Mouse (Mus musculus) lung, postnatal 4 days (tissue): ENCODE measurements around the gene Nrxn1.
"Not testable (repeated sequence)": the region's sequence is repeated elsewhere in the genome, so short reads cannot be mapped to it uniquely, and the experiment has no call there.

Experiments used
- DNase-seq, 2 experiments: peaks; one replicate each; pipeline ENCODE4 v3.0.0; 2021

Gene Nrxn1

DNA sequence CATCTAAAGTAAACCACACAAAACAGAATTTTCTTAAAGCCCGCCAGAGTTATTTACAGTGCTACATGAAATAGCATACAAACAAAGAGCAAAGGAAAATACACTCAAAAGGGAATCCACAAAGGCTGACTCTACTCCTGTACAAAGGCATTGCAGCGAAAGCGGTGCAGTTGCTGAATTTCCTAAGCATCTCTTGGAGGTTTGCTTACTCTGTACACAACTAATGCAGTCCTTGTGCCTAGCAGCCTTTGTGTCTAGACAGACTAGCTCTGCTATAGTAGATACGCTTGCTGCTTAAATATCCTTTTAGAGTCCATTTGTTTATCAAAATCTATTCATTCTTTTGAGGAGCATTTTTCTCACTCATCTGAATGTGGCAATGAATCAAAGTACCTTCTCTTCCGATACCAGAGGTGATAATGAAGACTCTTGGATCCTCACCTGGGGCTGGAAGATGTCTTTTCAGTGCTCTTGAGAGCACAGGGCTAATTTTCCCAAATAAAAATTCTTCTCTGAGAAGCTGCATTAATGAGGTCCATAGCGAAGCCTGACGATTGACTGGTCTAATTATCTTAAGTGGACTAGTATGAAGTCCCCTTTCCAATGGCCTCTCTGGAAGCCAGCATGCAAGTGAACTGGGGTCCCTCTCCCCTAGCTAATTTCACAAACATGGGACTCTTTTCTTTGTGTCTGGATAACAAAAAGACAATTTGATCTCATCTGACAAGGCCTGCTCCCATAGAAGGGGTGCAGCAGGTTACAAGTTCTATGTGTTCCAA is 845.6 kb downstream of the Nrxn1 start:
- DNase-seq, result no peak

DNA sequence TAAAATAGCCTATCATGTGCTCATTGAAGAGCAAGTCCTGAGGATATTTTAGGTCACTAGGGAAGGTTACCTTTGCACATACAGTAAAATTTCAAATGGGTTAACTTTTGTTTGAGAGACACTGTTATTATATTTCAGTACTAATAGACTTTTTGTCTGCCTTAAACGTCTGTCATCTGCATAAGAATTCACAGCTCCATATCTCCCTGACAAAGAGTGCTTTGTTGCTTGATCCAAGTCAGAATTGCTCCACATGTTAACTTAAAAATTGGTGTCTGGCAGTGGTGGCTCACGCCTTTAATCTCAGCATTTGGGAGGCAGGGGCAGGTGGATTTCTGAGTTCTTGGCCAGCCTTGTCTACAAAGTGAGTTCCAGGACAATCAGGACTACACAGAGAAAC is 848.5 kb downstream of the Nrxn1 start:
- no peak for DNase-seq

DNA sequence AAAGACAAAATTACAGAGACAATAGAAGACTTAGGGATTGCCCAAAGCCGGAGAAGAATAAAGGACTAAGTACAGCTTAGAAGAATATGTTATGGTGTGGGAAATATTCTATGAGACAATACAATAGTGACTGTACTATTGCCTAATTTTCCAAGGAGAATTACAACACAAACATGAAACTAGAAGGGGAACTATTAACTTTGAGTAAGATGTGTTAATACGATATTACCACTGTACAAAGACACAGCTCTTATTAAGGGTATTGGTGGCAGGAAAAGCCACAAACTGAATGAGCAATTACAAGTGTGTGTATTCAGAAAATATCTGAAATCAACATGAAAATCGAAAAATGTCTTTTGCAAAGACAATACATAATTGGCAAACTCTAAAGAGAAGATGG is 853.9 kb downstream of the Nrxn1 start:
- DNase-seq, result no peak

DNA sequence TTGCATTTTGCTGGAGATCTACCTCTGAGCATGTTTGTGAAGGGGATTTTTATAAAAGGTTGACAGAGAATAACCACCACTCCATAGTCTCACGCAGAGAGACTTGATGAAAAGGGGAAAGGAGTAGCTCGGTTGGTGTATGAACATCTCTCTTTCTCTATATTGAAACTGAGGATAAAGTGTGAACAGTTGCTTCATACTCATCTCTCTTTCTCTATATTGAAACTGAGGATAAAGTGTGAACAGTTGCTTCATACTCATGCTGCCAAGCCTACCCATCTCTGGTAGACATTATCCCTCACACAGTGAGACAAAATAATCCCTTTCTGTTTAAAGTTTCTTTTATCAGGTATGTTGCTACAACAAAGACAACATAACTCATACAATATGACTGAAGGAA is 854.4 kb downstream of the Nrxn1 start:
- DNase-seq, result no peak

DNA sequence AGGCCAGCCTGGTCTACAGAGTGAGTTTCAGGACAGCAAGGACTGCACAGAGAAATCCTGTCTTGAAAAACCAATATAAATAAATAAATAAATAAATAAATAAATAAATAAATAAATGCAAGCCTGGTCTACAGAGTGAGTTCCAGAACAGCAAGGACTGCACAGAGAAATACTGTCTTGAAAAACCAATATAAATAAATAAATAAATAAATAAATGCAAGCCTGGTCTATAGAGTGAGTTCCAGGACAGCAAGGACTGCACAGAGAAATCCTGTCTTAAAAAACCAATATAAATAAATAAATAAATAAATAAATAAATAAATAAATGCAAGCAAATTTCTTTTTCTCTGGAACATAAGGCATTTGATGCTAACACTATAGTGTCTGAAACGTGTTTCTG is 857.2 kb downstream of the Nrxn1 start:
- not testable (repeated sequence) for DNase-seq

DNA sequence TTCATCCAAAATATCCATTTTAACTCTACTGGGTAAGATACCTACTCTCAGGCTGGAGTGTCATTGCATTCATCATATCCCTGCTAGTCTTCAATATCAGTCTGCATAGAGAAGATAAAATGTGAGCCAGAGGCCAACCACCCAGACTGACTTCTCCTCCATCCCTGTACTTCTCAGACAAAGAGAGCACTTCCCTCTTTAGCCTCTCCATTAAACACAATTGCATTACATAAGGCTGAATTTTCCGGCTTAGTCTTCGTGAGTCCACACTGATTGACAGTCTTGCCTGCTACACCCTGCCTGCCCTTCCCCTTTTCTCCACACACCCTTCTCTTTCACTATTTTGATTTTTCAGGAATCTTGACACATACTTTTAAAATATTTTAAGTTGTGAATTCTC is 858.1 kb downstream of the Nrxn1 start:
- DNase-seq, result no peak

DNA sequence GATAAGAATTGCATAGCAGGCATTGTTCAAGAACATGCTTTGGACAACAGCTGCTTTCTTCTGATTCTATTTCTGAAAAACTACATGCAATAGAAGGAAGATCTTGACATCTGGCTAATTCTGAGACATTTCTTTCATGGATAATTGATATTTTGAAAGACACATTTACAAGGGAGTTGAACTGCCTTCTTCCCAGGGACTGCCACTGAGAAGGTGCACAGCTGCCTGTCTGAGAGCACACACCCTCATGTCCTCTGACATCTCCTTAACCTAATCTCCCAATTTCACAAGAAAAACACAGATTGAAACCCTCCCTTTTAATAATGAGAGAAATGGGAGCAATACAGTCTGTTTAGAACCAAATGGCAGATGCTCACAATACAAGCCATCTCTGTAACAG is 884.3 kb downstream of the Nrxn1 start:
- no peak for DNase-seq

DNA sequence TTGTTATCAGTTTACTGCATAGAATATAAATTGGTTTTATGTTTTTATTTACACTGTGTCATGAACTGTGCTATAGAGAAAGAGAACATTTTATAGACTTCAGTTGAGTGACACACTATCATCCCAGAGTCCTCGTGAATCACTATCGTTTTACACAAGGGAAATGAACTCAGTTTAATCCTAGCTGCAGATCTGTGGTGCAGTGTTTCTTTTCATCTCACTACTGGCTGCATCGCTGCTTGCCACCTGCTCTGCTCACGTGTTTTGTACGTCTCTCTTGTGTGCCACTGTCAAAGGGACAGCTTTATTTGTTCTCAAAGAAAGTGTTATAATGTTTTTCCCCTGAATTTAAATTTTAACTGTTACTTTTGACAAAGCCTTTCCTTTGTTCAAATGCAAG is 885.3 kb downstream of the Nrxn1 start:
- DNase-seq, result no peak

DNA sequence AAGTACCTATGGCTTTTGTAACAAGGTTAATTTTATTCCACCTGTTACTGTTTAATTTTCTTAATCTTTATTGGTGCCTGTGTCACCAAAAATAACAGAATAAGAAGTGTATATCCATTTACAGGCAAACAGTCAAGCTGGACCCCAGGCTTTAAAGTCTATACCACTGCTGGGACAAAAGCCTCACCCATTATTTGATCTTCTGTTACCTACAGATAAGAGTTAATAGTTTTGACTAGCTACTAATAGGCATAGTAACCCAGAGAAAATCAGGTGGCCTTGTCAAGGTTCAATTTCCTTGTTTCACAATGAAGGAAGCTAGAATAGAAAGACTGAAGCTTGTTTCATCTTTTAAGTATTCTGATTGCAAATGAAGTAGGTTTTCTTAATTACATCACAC is 888.9 kb downstream of the Nrxn1 start:
- DNase-seq, result no peak

DNA sequence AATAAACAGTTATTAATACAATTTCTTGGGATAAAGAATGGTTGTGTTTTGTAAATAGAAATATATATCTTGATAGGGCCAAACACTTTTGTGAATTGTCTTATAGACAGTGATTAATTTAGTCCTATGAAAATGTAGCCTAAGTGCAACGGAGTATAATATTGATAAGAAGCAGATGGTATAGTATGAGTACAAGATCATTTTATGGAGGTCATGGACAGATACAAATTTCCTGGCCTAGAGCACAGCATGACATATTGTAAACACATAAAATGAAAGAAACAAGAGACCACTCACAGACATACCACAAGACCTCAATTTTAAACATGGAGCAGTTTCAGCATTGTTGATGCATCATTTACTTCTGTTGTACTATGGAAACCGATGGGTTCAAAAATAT is 890.1 kb downstream of the Nrxn1 start:
- no peak for DNase-seq

DNA sequence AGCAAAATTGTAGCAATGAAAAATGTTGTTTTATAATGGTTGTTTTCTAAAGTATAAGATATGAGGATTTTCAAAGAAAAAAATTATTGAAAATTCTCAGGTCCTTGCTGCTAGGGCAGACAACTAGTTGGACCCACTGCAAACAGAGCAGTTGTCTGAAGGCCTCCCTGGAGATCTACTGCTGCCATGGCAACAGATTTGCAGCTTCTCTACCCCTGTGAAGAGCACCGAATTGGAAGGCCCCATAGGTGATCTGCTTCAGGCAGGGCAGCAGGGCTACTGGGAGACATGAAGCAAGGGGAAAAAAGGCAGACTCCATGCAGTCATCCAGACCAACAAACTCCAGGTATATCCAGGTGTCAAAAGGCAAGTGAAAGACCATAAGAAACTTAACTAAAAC is 896.1 kb downstream of the Nrxn1 start:
- DNase-seq, result no peak

DNA sequence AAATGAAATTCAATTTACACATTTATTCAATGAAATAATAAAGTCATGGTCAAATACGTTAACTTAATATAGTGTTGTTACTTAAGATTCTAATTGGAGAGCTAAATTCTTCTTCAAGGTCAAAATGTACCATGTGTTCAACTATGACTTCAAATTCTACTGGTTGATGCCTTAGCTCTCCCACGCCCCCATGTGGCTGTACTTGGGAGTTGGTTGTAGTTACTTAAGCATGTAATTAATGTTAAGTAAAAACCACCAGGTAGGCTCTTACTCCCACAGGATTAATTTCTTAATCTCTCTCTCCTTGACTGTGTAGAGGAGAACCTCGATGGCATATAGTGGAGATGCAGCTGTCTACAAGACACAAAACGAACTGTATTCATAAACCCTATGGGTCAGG is 951.3 kb downstream of the Nrxn1 start:
- DNase-seq, result no peak

DNA sequence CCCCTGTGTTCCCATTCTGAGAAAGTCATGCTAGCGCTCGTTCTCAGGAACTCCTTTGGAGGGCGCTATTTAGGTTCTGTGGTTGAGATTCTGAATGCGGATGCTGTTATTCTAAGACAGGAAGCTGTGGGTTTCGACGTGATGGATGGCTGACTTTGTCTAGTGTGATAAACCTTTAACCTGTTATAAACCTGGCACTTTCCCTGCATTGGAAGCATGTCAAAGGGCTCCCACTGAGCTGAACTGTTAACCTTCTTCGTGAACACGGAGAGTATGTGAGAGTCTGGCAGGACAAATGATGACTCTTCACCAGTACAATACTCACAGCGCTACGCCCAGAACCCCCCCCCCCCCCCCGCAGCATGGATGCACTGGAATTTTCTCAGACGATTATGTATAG is 962.0 kb downstream of the Nrxn1 start:
- no peak for DNase-seq

DNA sequence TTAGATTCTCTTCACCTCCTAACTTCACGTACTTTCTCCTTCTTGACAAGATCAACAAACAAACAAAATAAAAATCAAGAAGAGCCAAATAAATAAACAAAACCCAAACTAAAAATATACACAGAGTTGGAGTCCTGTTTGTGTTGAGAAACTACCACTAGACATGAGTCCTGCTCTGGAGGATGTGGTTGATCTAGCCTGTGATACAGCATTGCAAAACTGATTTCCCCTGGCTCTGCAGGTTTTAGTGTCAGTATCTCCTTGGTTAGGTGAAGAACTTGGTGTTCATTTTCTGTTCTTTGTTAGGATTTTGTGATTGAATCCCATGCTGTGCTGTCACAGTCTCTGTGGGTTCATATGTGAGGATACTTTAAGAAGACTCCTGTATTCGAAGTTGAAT is 963.7 kb downstream of the Nrxn1 start:
- no peak for DNase-seq

DNA sequence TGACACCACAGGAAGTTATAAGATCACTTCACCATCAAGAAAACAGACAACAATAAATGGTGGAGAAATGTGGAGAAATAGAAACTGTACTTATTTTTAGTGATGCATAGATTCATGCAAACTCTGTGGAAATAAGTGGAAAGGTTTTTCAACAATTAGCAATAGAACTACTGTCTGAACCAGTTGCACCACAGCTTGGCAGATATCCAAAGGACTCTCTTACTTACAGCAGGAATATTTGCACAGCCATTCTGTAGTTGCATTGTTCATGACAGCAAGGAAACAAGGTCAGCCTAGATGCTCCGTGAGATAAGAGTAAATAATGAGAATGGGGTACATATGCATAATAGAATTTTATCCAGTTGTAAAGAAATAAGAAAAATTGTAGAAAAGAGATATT is 965.3 kb downstream of the Nrxn1 start:
- no peak for DNase-seq

DNA sequence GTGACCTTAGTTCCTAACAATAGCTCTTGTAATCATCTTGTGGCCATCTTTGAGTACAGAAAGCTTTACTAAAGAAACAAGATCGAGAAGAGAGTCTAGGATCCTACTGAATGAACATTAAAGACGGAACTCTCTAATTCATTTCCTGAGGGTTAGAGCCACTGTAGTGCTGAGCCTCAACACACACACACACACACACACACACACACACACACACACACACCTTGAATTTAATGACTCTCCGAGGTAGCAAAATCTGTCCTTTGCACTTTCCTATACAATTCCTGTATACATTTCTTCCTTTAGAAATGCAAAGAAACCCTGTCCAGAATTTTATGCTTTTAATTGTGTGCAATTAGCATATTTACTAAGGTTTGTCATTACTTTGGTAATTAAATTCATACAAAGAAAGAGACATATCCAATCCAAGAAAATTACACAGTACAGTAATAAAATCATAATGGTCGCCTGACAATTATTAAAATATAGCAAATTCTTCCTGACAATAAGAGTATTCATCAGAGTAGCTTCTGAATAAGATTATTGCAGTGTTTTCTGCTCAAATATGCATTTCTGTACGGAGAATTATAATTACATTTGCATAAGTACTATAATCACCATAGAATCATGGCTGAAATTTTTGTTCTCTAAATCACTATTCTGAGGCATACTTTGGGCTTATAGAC is 969.9 kb downstream of the Nrxn1 start:
- no peak for DNase-seq

DNA sequence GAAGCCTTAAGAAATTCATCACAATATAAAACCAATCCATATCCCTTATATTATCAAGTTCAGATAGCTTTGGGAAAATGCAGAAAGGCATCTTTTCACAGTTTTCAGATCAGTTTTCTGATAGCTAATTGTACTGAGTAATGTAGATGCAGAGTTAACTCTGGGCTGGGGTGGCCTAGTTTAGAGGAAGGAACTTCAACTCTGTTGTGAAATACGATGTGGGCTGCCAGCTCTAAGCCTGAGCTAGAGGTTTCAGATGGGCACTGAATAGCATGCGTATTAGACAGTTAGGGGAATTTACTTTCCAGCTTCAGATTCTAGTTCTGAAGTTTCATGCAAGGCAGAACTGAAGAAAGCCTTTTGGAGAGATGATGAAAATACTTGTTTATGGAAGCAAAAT is 976.6 kb downstream of the Nrxn1 start:
- no peak for DNase-seq

DNA sequence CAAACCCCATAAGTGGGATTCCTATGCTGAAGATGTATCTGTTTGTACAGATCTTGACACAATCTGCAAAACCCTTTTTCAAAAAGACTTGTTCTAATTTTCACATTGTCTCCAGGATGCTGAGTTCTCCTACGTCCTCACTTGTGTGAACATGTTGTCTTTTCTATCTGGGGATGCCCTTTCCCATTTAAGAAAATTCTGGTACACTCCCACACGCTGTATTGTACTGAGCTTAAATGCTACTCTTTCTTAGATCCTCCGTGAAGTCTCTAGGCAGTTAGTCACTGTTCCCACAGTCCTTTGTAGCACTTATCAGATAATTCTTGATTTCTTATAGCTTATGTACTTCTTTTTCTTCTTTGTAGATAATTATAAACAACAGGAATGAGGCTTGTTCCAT is 997.9 kb downstream of the Nrxn1 start:
- DNase-seq, result no peak

DNA sequence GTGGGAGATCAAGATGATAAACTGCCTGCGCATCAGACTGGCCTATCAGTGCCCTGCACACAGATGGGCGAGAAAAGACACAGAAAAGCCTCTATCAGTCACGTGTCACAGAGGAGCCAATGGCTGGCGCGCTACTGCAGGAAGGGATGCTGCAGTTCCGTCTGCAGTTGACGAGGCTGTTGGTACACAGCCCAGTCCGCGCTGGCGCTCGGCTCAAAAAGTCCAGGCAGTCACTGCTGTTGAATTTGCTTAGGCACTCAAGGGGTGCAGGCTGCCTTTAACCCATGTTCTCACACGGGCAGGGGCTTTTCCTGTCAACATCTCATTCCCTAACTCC is 1004.6 kb downstream of the Nrxn1 start:
- DNase-seq, result peak; percentile 37 to 65

DNA sequence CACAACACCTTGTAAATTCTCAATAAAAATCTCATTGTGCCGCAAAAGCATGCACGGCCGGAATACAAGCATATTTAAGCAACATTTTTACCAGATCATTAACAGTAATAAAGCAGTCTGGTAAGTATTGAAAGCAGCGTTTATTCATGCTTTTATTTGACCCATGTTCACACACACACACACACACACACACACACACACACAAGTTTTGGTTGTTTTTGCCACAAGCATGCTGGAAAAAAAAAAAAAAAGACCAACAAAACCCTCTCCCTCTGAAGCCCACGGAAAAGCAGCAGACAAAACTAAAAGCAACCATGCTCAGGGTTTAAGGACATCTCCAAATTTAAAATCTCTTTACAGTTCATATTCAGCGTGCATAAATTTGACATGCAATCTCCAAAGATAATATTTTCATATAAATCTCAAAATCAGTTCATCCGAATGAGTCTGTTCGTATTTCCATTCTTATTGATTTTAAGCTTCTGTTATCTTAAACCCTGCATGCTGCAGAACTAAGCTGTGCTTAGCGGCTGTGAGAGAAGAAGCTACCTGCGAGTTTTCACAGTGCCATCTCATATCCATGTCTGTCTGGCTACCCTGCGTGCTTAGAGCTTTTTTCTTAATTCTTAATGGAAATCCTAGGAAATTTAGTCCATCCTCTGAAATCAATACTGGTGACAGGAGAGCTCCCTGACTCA is 1005.1 kb downstream of the Nrxn1 start:
- no peak for DNase-seq

DNA sequence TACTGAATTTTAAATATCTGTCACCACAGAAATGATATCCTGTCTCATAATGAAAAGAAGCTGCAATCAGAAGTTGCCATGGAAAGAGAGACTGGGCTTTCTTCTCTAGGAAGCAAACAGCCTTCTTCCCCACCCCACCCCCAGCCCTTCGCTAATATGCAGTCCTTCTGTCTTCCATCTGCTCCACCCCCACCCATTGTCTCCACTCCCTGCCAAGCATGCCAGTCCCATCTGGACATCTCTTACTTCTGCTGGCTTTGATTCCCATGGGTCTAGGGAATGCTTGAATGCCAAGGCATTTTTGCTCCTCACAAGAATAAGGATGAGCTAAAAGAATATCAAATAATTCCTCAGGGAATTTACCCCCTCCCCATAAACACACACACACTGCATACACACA is 1006.0 kb downstream of the Nrxn1 start:
- DNase-seq, result peak in 1 of 2 experiments; percentile 20

DNA sequence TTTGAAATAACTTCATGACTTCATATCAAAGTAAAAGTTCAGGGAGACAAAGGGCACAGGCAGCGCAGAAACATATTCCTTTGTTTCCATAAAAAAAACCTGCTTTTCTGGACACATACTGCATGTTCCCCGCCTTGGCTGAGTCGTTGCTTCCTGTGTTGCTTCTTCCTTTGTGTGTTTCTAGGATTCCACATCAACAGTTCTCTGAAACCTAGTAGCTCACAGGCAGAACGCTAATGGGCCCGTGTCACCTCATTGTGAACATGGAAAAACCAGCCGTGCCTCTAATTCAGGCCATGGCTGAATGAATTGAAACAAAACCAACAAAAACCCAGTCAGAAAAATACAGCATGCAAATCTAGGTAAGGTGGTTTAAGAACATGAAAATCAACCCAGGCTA is 1013.9 kb downstream of the Nrxn1 start:
- DNase-seq, result no peak

DNA sequence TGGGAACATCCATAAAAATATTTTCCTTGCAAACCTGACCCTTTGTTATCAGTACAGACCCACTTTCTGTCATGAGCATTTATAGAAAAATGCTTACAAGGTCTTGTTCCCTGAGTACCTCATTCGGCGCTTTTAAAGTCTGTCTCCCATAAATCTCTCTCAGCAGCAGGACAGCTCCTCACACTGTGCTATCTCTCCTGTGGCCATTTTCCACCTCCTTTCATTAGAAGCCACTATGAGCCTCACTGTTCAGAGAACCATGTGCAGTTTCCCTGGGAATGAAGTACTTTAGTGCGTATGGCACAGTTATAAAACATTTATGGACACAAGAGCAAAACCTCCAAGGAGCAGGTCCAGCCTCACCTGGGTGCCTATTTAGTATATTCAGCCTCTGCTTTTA is 1014.4 kb downstream of the Nrxn1 start:
- DNase-seq, result no peak

DNA sequence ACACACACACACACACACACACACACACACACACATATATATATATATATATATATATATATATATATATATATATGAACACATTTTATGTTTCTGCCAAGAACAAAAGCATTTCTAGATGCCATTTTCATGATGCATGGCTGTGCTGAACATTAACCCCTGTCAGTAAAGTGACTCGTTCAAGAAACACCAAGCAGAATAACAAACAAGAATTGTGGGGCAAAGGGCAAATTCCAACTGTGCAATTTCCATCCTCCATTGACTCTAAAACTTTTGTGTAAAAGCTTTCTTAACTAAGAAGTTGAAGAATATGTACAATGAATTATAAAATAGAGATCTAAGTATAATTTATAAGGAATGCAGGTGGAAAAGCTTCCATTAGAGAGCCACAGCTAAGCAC is 1030.0 kb downstream of the Nrxn1 start:
- no peak for DNase-seq
